Mouse (Mus musculus) Patski (cell line): ENCODE measurements around the gene Lmntd2. TPM values are rescaled to one million over a fixed set of nuclear protein-coding genes. Genes with fewer than 3 reads are reported as not detected.

Experiments used
- ATAC-seq: fragments of 100-300 bp; one replicate; pipeline ENCODE4 v1.8.0; 2021
- CTCF ChIA-PET: fragments of 350-600 bp; sonication (Branson Sonifier 250); formaldehyde crosslinking; loops from one replicate; lab custom pipeline; 2022; ENCODE audit warnings: inconsistent platforms; lab: Charles Lee
- POLR2A ChIA-PET: fragments of 350-600 bp; sonication (Branson Sonifier 250); formaldehyde crosslinking; loops from one replicate; lab custom pipeline; 2022; ENCODE audit warnings: antibody characterized with exemption, inconsistent platforms; lab: Charles Lee
- DNase-seq: peaks from one replicate; pipeline ENCODE4 v3.0.0-alpha.2; 2011; ENCODE audit warnings: low read depth, low spot score
- H3K27me3 ChIP-seq: fragments of 371-371 bp; one replicate; pipeline ENCODE4 v1.5.1; 2021
- CTCF ChIP-seq: fragments of 100-300 bp; IDR thresholded peaks from one replicate; pipeline ENCODE4 v1.5.1; 2021
- in situ Hi-C: fragments of 300-500 bp; cut with MboI; formaldehyde crosslinking; loops from 3 replicates; pipeline ENCODE4 v1.11.1; 2018; ENCODE audit warnings: low pct_unique_long_range_greater_than_20kb, mixed read lengths
- polyA plus RNA-seq: library from polyadenylated mRNA; unstranded; gene quantifications from one replicate; pipeline ENCODE4 v1.2.3, GENCODE M21; 2021

The Lmntd2 gene
- polyA plus RNA-seq, 1 experiment from 2014 or later, result 4.5 TPM

DNA sequence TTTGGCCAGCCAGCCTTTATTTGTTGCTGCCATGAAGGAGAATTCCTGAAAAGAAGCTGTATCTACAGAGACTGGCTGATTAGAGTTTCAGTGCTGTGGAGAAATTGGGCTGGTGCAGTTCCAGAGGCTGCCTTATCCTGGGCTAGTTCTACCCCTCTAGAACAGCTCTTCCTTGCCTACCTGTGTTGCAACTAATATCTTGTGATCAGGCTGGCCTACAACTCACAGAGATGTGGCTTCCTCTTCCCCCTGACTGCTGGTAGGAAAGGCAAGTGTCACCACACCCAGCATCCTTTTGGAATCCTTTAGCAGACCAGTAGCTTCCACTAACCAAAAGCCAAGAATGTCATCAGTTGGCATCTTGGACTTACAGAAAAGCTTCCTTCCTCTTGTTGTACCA is 44.0 kb downstream of the Lmntd2 start:
- in situ Hi-C loops, result loop anchor here (10.0 to 25.0 kb wide), 3 partner anchors 115 to 1058 kb away; partner anchors contain the start of genes Echs1, Fuom, Odf3 and Paox
- ATAC-seq (no peak), DNase-seq (no peak)
- no peak for TF ChIP-seq CTCF
- ChIA-PET CTCF (no interaction called here), POLR2A (no interaction called here)
- H3K27me3 ChIP-seq, result no peaks in the 10 kb centered on the region

DNA sequence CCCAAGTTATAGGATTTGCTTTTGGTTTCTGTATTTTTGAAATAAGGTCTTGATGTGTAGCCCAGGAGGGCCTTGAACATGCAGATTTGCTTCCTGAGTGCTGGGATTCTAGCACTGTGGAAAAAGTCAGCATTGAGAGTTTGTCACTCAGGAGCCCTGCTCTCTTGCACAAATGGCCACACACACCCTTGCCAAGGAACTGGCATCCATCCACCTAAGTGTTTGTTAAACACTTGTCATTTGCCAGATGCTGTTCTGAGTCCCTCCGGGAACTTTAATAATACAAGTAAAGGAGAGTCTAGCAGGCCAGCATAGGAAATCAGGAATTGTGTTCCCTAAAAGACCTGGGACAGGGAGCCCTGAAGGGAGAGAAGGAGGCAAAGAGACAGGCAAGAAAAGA is 44.6 kb downstream of the Lmntd2 start:
- in situ Hi-C loops, result loop anchor here (25.0 kb wide), 1 partner anchor 1057 kb away; the partner anchor contains the start of genes Echs1, Fuom and Paox
- no peak for TF ChIP-seq CTCF
- DNase-seq, result no peak
- ChIA-PET POLR2A (no interaction called here), CTCF (no interaction called here)
- H3K27me3 ChIP-seq, result no peaks in the 10 kb centered on the region
- ATAC-seq, result no peak

DNA sequence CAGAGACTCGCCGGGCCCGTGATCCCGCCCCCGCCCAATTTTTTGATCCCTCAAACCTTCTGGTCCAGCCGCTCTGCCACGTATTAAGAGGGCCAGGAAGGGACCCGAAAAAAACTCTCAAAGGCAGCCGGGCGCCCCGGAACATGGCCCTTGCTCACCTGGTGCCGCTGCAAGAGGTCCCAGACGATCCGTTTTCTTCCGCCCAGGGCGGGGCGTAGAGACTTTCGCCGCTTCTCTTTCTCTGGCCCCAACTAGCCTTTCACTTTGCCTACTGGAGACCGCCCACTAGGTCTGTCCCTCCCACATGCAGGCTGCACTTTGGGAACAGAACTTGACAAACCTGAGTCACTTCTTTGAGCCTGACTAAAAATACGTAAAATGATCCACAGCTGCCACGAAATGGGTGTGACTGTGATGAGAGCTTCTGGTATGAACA is 45.3 kb downstream of the Lmntd2 start:
- peak; percentile 56 for ATAC-seq

DNA sequence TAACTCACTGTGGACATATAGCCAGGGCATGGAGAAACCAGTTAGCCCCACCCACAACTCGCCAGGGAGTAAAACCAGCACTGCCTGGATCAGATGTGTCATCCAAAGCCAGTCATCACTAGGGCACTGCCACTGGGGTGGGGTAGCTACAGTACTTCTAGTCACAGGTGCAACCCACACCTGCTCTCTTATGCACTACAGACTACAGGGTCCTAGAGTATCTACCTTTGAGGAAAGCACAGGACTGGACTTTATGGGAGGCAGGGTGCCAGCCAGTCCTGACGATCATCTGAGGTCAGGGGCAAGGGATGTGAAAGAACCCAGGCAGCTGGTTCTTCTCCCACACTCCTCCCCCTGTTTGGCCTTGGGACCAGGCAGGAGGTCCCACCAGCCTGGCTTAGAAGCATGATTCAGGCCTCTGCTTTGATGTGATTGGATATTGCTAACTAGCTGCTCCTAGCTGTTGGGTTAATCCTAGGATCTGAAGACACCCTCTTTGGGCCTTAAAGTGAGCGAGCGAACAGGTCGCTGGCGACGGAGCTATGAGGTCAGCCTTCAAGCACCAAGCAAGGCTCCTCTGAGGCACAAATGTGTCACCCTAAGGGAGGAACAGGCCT is 45.9 kb downstream of the Lmntd2 start:
- H3K27me3 ChIP-seq, result no peaks in the 10 kb centered on the region
- DNase-seq (peak; percentile 42), ATAC-seq (peak; percentile 64)
- in situ Hi-C loops, result loop anchor here (25.0 kb wide), 1 partner anchor 1056 kb away; the partner anchor contains the start of genes Echs1, Fuom and Paox
- ChIA-PET POLR2A (interaction anchor here (1.3 kb wide), 1 partner anchor 25 kb away, joined by 3 read pairs; the partner anchor contains the start of gene Hras), CTCF (interaction anchor here (0.7 kb wide), 1 partner anchor 8 kb away, joined by 3 read pairs; no protein-coding TSS in a partner anchor)
- no peak for TF ChIP-seq CTCF

More for the DNA sequence above, 45.3 kb downstream of the Lmntd2 start:
- CTCF ChIA-PET, result interaction anchor here (0.7 kb wide), 1 partner anchor 8 kb away, joined by 3 read pairs; no protein-coding TSS in a partner anchor
- no peak for TF ChIP-seq CTCF
- in situ Hi-C loops, result loop anchor here (25.0 kb wide), 1 partner anchor 1056 kb away; the partner anchor contains the start of genes Echs1, Fuom and Paox
- DNase-seq, result no peak
- POLR2A ChIA-PET, result no interaction called here
- no peaks in the 10 kb centered on the region for H3K27me3 ChIP-seq

DNA sequence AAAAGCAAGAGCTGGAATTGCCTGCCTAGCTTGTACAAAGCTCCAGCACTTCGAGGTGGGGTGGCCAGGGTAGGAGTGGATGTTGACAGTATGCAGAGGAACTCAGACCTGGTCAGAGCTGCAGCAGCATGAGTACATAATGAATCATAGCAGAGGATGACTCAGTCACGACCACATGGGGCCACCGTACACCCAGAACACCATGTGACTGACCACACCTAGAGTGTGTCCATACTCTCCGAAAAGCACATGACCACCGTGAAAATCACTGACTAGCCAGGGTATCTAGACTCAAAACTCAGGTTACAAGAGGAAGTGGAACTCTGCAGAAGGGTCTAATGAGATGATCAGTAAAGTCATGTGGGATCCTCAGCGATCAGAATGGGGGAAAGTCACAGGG is 49.0 kb downstream of the Lmntd2 start:
- DNase-seq, result peak; percentile 73
- in situ Hi-C loops, result loop anchor here (25.0 kb wide), 1 partner anchor 1053 kb away; the partner anchor contains the start of genes Echs1, Fuom and Paox

DNA sequence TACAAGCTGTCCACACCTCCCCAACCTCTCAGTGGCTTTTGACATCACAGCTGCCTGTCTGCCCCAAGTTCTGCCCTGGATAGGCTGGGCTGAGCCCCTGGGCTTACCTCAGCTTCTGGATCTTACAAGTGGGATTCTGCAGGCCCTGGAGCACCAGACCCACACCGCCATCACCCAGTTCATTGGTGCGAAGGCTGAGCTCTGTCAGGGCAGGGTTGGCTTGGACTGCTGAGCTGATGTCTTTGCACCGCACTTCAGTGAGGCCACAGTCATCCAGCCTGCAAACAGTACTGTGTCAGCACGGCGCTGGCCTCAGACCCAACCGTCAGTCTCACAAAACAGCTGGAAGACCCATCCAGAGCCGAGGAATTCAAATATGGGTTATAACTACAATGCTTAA is 49.5 kb downstream of the Lmntd2 start:
- TF ChIP-seq CTCF, result no peak
- no peak for DNase-seq
- no peak for ATAC-seq
- ChIA-PET CTCF (interaction anchor here (1.7 to 1.9 kb wide), 2 partner anchors 12 to 21 kb away, joined by 5 to 10 read pairs; no protein-coding TSS in a partner anchor), POLR2A (interaction anchor here (0.9 kb wide), 1 partner anchor 10 kb away, joined by 3 read pairs; no protein-coding TSS in a partner anchor)
- H3K27me3 ChIP-seq, result no peaks in the 10 kb centered on the region
- in situ Hi-C loops, result loop anchor here (25.0 kb wide), 1 partner anchor 1052 kb away; the partner anchor contains the start of genes Echs1, Fuom and Paox

More for the DNA sequence above, 49.0 kb downstream of the Lmntd2 start:
- ATAC-seq, result peak; percentile 86
- POLR2A ChIA-PET, result no interaction called here
- H3K27me3 ChIP-seq, result no peaks in the 10 kb centered on the region
- TF ChIP-seq CTCF, result no peak
- CTCF ChIA-PET, result interaction anchor here (1.1 to 1.9 kb wide), 2 partner anchors 12 to 25 kb away, joined by 3 to 10 read pairs; no protein-coding TSS in a partner anchor

Other genes with a start within 250 kb of the Lmntd2 start
- gene Ifitm1, start 246.9 kb downstream of the Lmntd2 start, polyA plus RNA-seq, result 0.22 TPM
- 8.6 TPM for gene Ifitm3, start 203.3 kb downstream of the Lmntd2 start, polyA plus RNA-seq
- 0.21 TPM for gene Ifitm6, start 196.2 kb downstream of the Lmntd2 start, polyA plus RNA-seq
- gene Gm17387, start 184.9 kb downstream of the Lmntd2 start, polyA plus RNA-seq, result not detected
- 2.2 TPM for gene B4galnt4, start 153.0 kb downstream of the Lmntd2 start, polyA plus RNA-seq
- 2.2 TPM for gene Pkp3, start 135.9 kb downstream of the Lmntd2 start, polyA plus RNA-seq
- 7.6 TPM for gene Sigirr, start 113.5 kb downstream of the Lmntd2 start, polyA plus RNA-seq
- 0.09 TPM for gene Ano9, start 96.3 kb downstream of the Lmntd2 start, polyA plus RNA-seq
- gene Ptdss2, start 91.7 kb downstream of the Lmntd2 start, polyA plus RNA-seq, result 96.0 TPM
- gene Rnh1, start 41.2 kb downstream of the Lmntd2 start, polyA plus RNA-seq, result 292 TPM
- 80.1 TPM for gene Hras, start 20.1 kb downstream of the Lmntd2 start, polyA plus RNA-seq
- 13.7 TPM for gene Lrrc56, start 19.9 kb downstream of the Lmntd2 start, polyA plus RNA-seq
- gene Rassf7, start 1.8 kb upstream of the Lmntd2 start, polyA plus RNA-seq, result 48.3 TPM
- gene Phrf1, start 14.7 kb upstream of the Lmntd2 start, polyA plus RNA-seq, result 68.6 TPM
- gene Irf7, start 52.4 kb upstream of the Lmntd2 start, polyA plus RNA-seq, result 10.5 TPM
- gene Cdhr5, start 62.7 kb upstream of the Lmntd2 start, polyA plus RNA-seq, result not detected
- gene Sct, start 65.1 kb upstream of the Lmntd2 start, polyA plus RNA-seq, result not detected
- gene Drd4, start 77.9 kb upstream of the Lmntd2 start, polyA plus RNA-seq, result not detected
- gene Deaf1, start 113.6 kb upstream of the Lmntd2 start, polyA plus RNA-seq, result 62.1 TPM
- 34.0 TPM for gene Tmem80, start 113.7 kb upstream of the Lmntd2 start, polyA plus RNA-seq
- gene Eps8l2, start 124.8 kb upstream of the Lmntd2 start, polyA plus RNA-seq, result 114 TPM
- 512 TPM for gene Taldo1, start 178.1 kb upstream of the Lmntd2 start, polyA plus RNA-seq
- 38.7 TPM for gene Gatd1, start 200.1 kb upstream of the Lmntd2 start, polyA plus RNA-seq
- 0.04 TPM for gene Cend1, start 215.4 kb upstream of the Lmntd2 start, polyA plus RNA-seq
- gene Slc25a22, start 223.8 kb upstream of the Lmntd2 start, polyA plus RNA-seq, result 20.6 TPM
- 4.9 TPM for gene Pidd1, start 229.9 kb upstream of the Lmntd2 start, polyA plus RNA-seq
- gene Rplp2, start 233.3 kb upstream of the Lmntd2 start, polyA plus RNA-seq, result 1,558 TPM
- gene Pnpla2, start 241.1 kb upstream of the Lmntd2 start, polyA plus RNA-seq, result 90.7 TPM
- gene Cracr2b, start 247.0 kb upstream of the Lmntd2 start, polyA plus RNA-seq, result 9.9 TPM